Mouse (Mus musculus) lung, postnatal 0 days (tissue): ENCODE measurements around the gene Efcab6.

ENCODE experiments used
- CTCF ChIP-seq: IDR thresholded peaks from 2 replicates; pipeline ENCODE4 v1.5.1; 2016; ENCODE audit warnings: antibody characterized with exemption, mild to moderate bottlenecking
- EP300 ChIP-seq: IDR thresholded peaks from 2 replicates; pipeline ENCODE4 v1.6.1; 2016; ENCODE audit warnings: antibody characterized with exemption, mild to moderate bottlenecking, control low read depth

- TF ChIP-seq CTCF (no peak), EP300 (no peak)
These were observed 5.0 kb upstream of the Efcab6 start for GRCm38 (mm10) chr15:84070116-84070676.
